Mouse (Mus musculus) G1E-ER4 (cell line): ENCODE data around the gene Zfp644. TPM values are rescaled to one million over a fixed set of nuclear protein-coding genes. Genes with fewer than 3 reads are reported as not detected.

Experiments used
- GATA1 ChIP-seq: IDR thresholded peaks from one replicate; pipeline ENCODE4 v1.8.0; 2012; ENCODE audit warnings: low read length, inconsistent platforms
- polyA plus RNA-seq: library from polyadenylated mRNA; stranded (reverse); fragments of >175 nt; gene quantifications from 2 replicates; pipeline ENCODE4 v1.2.3, GENCODE M21; 2012

The Zfp644 gene
- polyA plus RNA-seq, 1 experiment: 18.9 TPM

DNA sequence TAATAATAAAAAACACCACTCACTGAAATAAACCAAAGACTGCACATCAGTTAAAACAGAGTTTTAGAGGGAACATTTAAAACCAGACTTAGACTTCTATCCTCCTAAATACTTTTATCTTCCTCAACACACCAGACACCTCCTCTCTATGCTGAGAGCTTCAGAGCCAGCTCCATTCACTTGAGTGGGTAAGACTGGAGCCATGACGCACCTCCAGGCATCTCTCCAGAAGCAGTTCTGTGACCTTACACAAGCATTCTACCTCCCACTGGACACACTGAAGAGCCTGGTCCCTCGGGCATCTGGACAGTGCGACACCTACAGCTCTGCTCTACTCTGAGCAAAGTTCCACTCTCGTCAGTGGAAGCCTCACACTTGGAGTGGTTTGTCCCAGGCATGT, 73.8 kb downstream of the Zfp644 start:
- TF ChIP-seq GATA1: no peak

DNA sequence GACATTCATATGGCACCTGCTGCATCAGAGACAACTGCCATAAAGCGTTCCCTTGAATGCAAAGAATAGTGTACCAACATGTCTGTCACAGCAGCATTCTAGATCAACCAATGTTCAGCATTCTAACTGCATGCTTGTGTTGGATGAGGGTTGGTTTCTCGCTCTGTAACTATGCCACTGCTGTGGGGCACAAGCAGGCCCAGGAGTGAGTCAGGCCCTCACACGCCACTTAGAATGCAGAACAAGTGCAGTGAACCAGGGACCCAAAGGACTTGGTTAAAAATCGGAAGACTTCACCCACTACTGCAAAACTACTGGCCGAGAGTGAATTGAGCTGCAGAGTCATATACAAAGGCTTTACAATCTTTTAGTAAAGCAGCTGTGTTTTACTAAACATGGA, 74.9 kb downstream of the Zfp644 start:
- no peak for TF ChIP-seq GATA1

- TF ChIP-seq GATA1: no peak
These were observed 76.6 kb downstream of the Zfp644 start for GRCm38 (mm10) chr5:106620446-106620845.

DNA sequence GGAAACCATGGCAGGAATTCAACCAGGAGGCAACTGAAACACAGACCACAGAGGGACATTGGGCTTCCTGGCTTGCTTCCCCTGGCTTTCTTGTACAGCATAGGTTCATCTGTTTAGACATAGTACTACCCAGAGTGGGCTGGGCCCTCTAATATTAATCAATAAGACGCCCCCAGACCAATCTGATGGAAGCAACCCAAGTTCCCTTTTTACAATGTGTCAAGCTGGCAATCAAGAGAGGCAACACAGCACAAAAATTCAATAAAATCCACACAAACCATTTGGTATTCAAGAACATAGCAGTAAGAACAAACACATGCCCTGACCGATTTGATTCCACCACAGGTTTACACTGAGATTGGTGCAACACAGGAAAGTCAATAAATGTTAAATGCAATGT, 82.1 kb downstream of the Zfp644 start:
- TF ChIP-seq GATA1: no peak

DNA sequence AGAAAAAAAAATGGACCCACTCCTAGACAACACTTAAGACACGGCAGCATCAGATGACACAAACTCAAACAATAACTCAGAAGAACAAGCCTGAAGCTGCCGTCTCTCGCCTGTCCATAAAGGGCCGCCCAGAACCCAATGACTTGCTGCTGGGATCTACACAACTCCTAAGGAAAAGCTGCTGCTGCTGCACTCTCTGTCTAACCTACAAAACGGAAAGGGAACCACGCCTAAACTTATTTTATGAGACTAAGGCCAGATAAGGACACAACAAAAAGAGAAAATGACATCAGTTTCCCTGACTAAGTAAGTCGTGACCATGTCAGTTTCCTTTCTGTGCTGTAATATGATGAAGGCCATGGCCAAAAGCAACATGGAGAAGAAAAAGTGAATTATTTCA, 82.5 kb downstream of the Zfp644 start:
- TF ChIP-seq GATA1: no peak

DNA sequence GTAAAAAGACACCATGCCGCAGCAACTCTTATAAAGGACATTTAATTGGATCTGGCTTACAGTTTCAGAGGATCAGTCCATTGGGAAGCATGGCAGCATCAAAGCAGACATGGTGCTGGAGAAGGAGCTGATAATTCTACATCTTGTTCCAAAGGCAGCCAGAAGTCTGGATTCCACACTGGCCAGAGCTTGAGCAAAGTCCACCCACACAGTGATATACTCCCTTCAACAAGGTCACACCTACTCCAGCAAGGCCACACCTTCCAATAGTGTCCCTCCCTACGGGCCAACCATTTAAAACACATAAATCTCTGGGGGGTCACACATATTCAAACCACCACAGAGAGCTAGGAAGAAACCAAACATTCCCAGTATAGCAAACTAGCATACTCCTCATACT, 84.9 kb downstream of the Zfp644 start:
- no peak for TF ChIP-seq GATA1

DNA sequence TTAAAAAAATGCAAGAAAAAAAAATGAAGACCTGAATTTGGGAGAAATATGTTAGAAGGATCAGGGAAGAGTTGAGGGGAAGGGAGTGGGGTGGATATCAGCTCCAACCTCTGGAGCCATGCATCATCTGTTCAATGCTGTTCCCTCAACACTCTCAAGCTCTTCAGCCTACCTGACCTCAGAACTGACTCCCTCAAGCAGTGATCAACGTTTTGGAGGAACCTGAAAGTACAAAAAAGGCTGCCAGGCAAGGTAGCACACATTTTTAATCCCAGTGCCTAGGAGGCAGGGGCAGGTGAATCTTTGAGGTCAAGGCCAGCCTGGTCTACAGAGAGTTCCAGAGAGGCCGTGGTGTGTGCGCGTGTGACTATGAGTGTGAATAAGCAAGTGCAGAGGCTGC, 88.3 kb downstream of the Zfp644 start, which contains the start of gene Gm17304:
Gene Gm17304 (plus strand): TSS at position 301 of the 400 bp plus-strand sequence.
- TF ChIP-seq GATA1: no peak

DNA sequence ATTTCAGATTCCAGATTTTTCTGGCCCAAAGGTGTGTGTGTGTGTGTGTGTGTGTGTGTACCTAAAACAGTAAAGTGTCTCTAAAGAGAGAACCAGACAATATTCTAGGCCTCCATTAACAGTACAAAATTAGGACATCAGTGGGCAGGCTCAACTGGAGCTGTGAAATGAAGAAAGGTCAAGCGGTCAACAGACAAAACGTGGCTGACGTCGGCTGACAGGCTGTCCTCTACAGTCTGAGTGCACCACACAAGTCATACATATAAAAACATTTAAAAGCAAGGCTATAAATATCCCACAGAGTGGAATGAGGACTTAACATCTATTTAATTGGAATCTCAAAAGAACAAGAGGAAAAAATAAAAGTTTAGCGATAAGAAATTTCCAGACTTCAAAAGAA, 90.0 kb downstream of the Zfp644 start:
- no peak for TF ChIP-seq GATA1

DNA sequence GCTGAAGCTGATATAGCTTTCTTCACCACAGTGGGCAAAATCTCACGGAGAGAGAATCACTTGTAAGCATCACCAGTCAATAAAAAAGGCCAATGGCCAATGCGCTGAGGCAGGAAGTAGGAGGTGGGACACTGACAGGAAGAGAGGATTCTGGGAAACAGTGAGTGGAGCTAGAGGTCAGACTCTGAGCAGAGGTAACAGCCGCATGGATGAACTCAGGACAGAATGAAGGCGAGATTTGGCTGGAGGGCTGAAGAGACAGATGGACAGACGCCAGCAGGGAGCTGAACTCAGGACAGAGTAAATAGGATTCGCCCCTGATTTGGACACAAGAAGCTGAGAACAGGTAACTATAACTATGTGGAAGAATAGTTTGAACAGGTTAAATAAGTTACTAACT, 92.0 kb downstream of the Zfp644 start:
- no peak for TF ChIP-seq GATA1

DNA sequence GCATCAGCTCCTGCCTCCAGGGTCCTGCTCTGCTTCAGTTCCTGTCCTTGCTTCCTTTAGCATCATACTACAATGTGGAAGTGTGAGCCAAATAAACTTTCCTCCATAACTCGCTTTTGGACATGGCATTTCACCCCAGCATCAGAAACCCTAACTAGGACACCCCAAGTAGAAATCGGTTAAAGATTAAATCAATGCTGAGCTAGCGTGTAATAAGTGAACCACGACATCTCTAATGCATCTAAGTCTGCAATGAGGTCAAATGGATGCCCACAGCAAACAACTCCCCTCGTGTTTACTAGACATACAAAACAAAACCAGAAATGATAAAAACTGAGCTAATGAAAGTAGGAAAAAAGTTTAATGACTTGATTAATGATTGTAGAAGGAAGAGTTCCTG, 92.7 kb downstream of the Zfp644 start:
- no peak for TF ChIP-seq GATA1

- no peak for TF ChIP-seq GATA1
These were observed 97.6 kb downstream of the Zfp644 start for GRCm38 (mm10) chr5:106599482-106599881.

GRCm38 (mm10) chr5:106597472-106597871, 99.6 kb downstream of the Zfp644 start:
- no peak for TF ChIP-seq GATA1

DNA sequence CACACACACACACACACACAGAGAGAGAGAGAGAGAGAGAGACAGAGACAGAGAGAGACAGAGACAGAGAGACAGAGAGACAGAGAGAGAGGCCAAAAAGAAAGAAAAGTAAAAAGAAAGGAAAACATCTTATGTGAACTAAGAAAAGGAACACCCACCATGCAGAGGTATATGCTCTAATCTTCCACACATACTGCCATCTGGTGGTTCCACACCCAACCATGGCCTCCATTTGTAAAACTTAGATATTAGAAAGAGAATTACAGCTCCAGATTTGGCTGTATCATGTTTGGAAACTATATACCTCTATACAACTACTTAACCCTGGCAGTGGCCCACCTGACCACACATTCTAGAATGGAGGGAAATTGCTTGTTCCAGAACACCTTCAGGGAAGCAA, 102.7 kb downstream of the Zfp644 start:
- TF ChIP-seq GATA1: no peak

GRCm38 (mm10) chr5:106590686-106591085, 106.4 kb downstream of the Zfp644 start:
- TF ChIP-seq GATA1: no peak

DNA sequence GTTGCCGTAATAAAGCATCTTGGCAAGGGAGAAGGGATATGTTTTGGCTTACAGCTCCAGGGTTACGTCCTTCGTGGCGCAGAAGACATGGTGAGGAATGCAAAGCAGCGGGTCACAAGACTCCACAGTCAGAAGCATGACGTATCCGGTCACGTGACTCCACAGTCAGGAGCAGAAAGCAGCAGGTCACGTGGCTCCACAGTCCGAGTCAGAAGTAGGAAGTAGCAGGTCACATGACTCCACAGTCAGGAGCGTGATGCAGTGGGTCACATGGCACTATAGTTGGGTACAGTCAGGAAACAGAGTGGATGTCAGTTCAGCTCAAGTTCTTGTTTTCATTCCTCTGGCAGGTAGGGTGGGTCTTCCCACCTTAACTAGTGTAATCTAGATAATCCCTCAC, 107.4 kb downstream of the Zfp644 start:
- TF ChIP-seq GATA1: no peak

DNA sequence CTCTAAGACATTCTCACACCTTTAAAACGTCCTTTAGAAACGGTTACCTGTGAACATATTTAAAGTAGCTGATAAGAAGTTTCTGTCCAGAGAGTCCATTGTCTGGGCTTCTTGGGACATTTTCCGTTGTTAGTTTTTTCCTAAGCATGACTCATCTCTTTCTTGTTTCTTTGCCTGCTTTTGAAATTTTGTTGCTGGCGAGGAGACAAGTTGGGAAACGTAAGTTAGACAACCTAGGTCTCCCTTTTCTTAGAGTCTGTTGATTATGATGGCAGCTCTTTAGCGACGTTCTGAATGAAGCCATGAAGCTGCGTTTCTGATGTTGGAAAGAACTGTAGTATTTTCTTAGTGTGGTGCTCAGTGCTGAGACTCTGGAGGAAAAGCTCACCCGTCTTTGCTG, 108.1 kb downstream of the Zfp644 start:
- TF ChIP-seq GATA1: no peak

DNA sequence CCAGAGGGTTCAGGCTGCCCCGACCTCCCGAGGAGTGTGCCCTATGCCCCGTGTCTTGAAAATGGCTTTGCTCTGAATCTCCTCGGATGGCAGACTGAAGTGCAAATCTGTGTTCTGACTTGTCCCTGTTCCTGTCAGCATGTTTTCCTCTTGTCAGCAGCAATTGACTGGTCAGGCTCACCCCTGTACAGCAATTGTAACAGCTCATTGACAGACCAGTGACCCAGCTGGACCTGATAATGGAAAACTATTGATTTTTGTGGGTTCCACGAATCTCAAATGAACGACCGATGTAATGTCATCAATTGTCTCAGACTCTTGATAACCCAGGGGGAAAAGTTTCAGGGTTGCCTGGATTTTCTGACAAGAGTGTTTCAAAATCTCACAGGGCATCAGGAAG, 116.1 kb downstream of the Zfp644 start:
- no peak for TF ChIP-seq GATA1

DNA sequence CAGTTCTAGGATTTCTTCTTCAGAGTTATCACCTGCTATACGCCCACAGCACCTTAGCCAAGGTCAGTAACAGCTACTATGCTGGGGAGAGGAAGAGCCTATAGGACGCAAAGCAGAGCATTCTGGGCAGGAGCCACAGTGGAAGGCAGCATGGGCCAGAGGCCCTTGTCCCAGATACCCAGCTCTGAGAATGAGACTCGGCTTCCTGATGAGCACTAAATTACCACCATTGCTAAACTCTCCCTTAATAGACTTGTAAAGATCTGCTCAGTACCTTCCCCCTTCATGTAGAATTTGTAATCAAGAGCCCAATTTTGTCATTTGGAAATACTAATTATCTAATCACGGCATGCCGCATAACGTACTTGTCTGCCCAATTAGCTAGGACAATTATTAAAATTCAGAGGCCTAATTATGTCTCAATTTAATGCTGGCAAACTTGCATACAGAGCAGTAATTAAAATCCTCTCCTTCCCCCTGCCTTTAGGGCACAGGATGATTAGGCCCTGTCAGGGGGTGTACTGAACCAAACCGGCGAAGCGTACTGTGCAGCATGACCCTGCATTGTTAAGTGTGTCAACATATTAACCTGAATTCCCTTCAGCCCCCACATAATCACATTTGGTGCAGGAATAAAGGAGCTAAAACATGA, 119.7 kb downstream of the Zfp644 start:
- TF ChIP-seq GATA1: no peak
